Mouse (Mus musculus) kidney, postnatal 10 days (tissue): Measurements from ENCODE around the gene Ppdpf.

Source experiments
- DNase-seq: peaks from one replicate; pipeline ENCODE4 v3.0.0; 2021; ENCODE audit warnings: mixed read lengths

Ppdpf gene

GRCm38 (mm10) chr2:181219538-181220216 is 32.6 kb downstream of the Ppdpf start, which contains the start of gene Fndc11:
Fndc11 (plus strand) TSS chr2:181220013.
- DNase-seq: peak; percentile 88

- DNase-seq: peak; percentile 53
Observed at GRCm38 (mm10) chr2:181220361-181220760, 33.3 kb downstream of the Ppdpf start.

GRCm38 (mm10) chr2:181224994-181225393 is 37.9 kb downstream of the Ppdpf start:
- DNase-seq: no peak

- DNase-seq: no peak
Observed at GRCm38 (mm10) chr2:181227122-181227521, 40.1 kb downstream of the Ppdpf start.

- DNase-seq: no peak
Observed at GRCm38 (mm10) chr2:181228335-181228734, 41.3 kb downstream of the Ppdpf start.

GRCm38 (mm10) chr2:181231171-181231570 is 44.1 kb downstream of the Ppdpf start:
- DNase-seq: no peak

- DNase-seq: no peak
Observed at GRCm38 (mm10) chr2:181233443-181233842, 46.4 kb downstream of the Ppdpf start.

- no peak for DNase-seq
Observed at GRCm38 (mm10) chr2:181234680-181235079, 47.6 kb downstream of the Ppdpf start.

- DNase-seq: no peak
Observed at GRCm38 (mm10) chr2:181235681-181236566, 48.9 kb downstream of the Ppdpf start.

GRCm38 (mm10) chr2:181237251-181238014 is 50.4 kb downstream of the Ppdpf start:
- DNase-seq: no peak

GRCm38 (mm10) chr2:181238091-181238610 is 51.1 kb downstream of the Ppdpf start:
- DNase-seq: no peak
